Mouse (Mus musculus) cortical plate, adult 2 months (tissue): ENCODE data around the gene Bpifb3. TPM values are rescaled to one million over a fixed set of nuclear protein-coding genes. Genes with fewer than 3 reads are reported as not detected.
A peak's percentile ranks its signal among the peaks of the same experiment; 100 is the strongest.

Experiments used
- H3K27ac ChIP-seq: fragments of 200-500 bp; 2 replicates; pipeline ENCODE4 v1.5.1; 2012; ENCODE audit warnings: low read length, control low read depth, inconsistent platforms; ENCODE audit not compliant: insufficient read depth
- H3K4me1 ChIP-seq: fragments of 200-500 bp; 2 replicates; pipeline ENCODE4 v1.6.1; 2011; ENCODE audit warnings: low read length; ENCODE audit not compliant: control insufficient read depth, insufficient read depth
- H3K4me3 ChIP-seq: fragments of 200-500 bp; 2 replicates; pipeline ENCODE4 v1.5.1; 2011; ENCODE audit warnings: mild to moderate bottlenecking, low read length, control low read depth; ENCODE audit not compliant: insufficient read depth
- CTCF ChIP-seq: fragments of 200-500 bp; IDR thresholded peaks from 2 replicates; pipeline ENCODE4 v1.5.1; 2011; ENCODE audit warnings: mild to moderate bottlenecking, control low read depth, low read length; ENCODE audit not compliant: insufficient read depth; ENCODE audit errors: extremely low read depth
- POLR2A ChIP-seq: fragments of 200-500 bp; IDR thresholded peaks from 2 replicates; pipeline ENCODE4 v1.6.1; 2011; ENCODE audit warnings: mild to moderate bottlenecking, low read length, control low read depth; ENCODE audit not compliant: insufficient read depth; ENCODE audit errors: extremely low read depth
- polyA plus RNA-seq: library from polyadenylated mRNA; depleted of rRNA; stranded (reverse); fragments of >200 nt; gene quantifications from 2 replicates; pipeline ENCODE4 v1.2.3, GENCODE M21; 2012; rRNA removed

The Bpifb3 gene
- not detected in 2 replicates for polyA plus RNA-seq

DNA sequence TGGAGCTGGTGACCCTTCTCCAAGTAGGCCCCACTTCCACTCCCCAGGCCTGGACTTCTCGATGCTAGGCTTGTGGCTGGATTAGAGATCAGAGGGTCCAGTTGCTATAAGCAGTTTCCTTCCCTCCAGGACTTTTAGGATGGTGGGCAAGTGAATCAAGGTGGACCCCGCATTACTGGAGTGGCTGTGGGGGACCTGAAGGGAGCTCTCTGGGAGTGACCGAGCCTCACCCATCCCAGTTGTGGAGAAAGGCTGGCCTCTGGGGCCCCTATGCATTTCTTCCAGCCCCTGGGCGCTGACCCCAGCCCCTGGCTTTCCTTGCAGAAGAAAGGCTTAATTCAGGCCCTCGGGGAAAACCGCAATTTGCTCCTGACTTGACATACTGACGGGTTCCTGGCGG, at the start of gene Bpifb3:
Gene Bpifb3 (plus strand): TSS at position 301 of the 400 bp plus-strand sequence.
- Histone ChIP-seq H3K4me3 (no peak within 1 kb of the TSS), H3K27ac (no peak within 1 kb of the TSS), H3K4me1 (peaks cover 2% of the 10 kb centered on the region; the same call in 1 of the 2 replicates)
- no peak for TF ChIP-seq CTCF
- no peak for TF ChIP-seq POLR2A

GRCm38 (mm10) chr2:153870984-153871383, 47.0 kb upstream of the Bpifb3 start, which contains the start of gene Sun5:
Sun5 (minus strand) TSS chr2:153871084.
- Histone ChIP-seq H3K27ac (no peak within 1 kb of the TSS), H3K4me3 (no peak within 1 kb of the TSS), H3K4me1 (no peaks in the 10 kb centered on the region)
- no peak for TF ChIP-seq CTCF
- TF ChIP-seq POLR2A = no peak

GRCm38 (mm10) chr2:153874745-153875144, 43.3 kb upstream of the Bpifb3 start, which contains the start of gene Bpifb2:
Bpifb2 (plus strand) TSS chr2:153875045.
- TF ChIP-seq CTCF (no peak), POLR2A (no peak)
- Histone ChIP-seq H3K27ac (no peak within 1 kb of the TSS), H3K4me3 (no peak within 1 kb of the TSS), H3K4me1 (no peaks in the 10 kb centered on the region)

- no peak overlapping the region for H3K4me3 ChIP-seq
- no peaks in the 10 kb centered on the region for H3K4me1 ChIP-seq
- TF ChIP-seq POLR2A = no peak
- TF ChIP-seq CTCF = no peak
- H3K27ac ChIP-seq = no peak overlapping the region
These were observed 18.9 kb upstream of the Bpifb3 start for GRCm38 (mm10) chr2:153899111-153899510.

DNA sequence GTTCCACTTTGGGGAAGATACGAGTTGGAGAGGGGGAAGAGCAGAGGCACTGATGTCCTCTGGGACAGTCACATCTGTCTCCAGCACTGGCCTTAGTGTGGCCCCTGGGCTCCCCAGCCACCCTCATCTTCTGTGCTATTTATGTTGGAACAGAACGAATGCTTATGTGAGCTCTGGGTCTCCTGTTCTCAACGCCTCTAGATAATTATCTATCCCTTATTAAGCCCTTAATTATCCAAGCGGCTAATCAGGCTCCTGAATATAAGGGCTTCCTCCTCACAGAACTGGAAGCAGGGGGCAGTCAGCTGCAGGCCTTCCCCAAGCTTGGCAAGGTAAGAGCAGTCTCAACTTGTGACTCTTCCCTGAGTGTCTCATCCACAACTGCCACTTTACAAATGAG, 17.9 kb upstream of the Bpifb3 start, which contains the start of gene Bpifb6:
Gene Bpifb6 (plus strand): TSS at position 301 of the 400 bp plus-strand sequence.
- Histone ChIP-seq H3K4me1 (no peaks in the 10 kb centered on the region), H3K27ac (no peak within 1 kb of the TSS), H3K4me3 (no peak within 1 kb of the TSS)
- no peak for TF ChIP-seq POLR2A
- no peak for TF ChIP-seq CTCF

GRCm38 (mm10) chr2:153902726-153903125, 15.3 kb upstream of the Bpifb3 start:
- TF ChIP-seq POLR2A = no peak
- no peak for TF ChIP-seq CTCF

DNA sequence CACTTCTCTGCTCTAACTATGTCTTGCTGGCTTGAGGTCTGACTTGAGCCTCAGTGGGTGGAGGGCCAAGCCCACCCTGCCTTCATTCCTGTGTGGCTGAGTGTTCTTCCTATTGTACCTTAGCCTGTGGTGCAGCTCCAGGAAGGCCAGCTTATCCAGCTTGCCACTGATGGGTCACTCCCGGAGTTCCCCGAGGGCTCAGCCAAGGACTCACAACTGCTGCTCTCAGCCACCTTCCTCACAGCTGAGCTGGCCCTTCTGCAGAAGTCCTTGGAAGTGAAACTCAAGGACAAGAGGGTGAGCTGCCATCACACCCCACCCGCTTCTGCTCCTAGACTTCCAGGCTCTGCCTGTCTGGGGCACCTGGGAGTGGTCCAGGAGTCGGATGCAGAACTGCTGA, 11.4 kb upstream of the Bpifb3 start:
- TF ChIP-seq CTCF (no peak), POLR2A (no peak)
- no peak overlapping the region for H3K4me3 ChIP-seq
- no peak overlapping the region for H3K27ac ChIP-seq
- no peaks in the 10 kb centered on the region for H3K4me1 ChIP-seq

More at GRCm38 (mm10) chr2:153902726-153903125, 15.3 kb upstream of the Bpifb3 start:
- no peaks in the 10 kb centered on the region for H3K4me1 ChIP-seq
- no peak overlapping the region for H3K4me3 ChIP-seq
- H3K27ac ChIP-seq = no peak overlapping the region

DNA sequence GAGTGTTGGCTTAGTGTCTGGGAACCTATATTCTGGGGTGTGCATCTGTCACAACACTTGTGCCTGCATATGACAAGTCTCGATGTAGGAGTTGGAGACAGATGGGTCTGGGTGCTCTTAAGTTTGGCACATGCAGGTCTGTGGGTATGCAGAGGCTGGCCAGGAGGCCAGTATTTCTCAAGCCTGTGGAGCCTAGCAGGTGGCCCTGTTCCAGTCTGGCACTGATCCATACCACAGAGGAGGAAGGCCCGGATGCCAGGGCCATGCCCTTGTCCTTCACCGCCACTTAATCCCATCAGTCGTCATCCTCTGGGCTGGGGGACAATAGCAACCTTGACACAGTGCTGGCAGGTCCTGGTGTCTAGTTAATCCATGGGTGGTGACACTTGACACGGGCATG, 3.9 kb upstream of the Bpifb3 start:
- no peak overlapping the region for H3K4me3 ChIP-seq
- H3K27ac ChIP-seq = no peak overlapping the region
- TF ChIP-seq POLR2A (no peak), CTCF (no peak)
- H3K4me1 ChIP-seq = peaks cover 2% of the 10 kb centered on the region; the same call in 1 of the 2 replicates

DNA sequence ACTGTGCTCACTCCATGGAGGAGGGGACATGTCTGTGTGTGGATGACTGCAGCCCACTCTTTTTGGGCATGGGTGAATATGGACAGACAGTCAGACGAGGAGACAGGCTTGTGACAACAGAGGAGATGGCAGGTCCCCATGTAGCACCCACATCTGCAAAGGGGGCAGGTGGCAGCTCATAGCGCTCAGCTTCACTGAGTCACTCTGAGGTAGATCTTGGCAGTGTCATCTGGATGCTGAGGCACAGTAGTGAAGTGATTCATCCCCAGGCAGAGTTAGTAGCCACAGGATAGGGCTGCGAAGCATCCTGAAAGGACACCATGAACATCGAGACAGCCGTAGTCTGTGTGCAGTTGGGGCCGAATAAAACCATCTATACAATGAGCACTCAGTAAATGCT, 3.2 kb downstream of the Bpifb3 start:
- Histone ChIP-seq H3K27ac (no peak overlapping the region), H3K4me3 (no peak overlapping the region)
- TF ChIP-seq POLR2A (no peak), CTCF (no peak)

GRCm38 (mm10) chr2:153929871-153930413, 11.9 kb downstream of the Bpifb3 start:
- Histone ChIP-seq H3K4me1 (peaks cover 2% of the 10 kb centered on the region; the same call in 1 of the 2 replicates), H3K27ac (no peak overlapping the region), H3K4me3 (no peak overlapping the region)
- TF ChIP-seq CTCF = peak; percentile 79
- TF ChIP-seq POLR2A = no peak

More for the DNA sequence above, 3.2 kb downstream of the Bpifb3 start:
- no peaks in the 10 kb centered on the region for H3K4me1 ChIP-seq
